Mouse (Mus musculus) heart, postnatal 0 days (tissue): ENCODE results near the gene Rab4a.

ENCODE experiments used
- CTCF ChIP-seq: IDR thresholded peaks from 2 replicates; pipeline ENCODE4 v1.5.1; 2016; ENCODE audit warnings: antibody characterized with exemption, control low read depth, low read depth
- EP300 ChIP-seq: IDR thresholded peaks from 2 replicates; pipeline ENCODE4 v1.6.1; 2016; ENCODE audit warnings: antibody characterized with exemption, low read depth

DNA sequence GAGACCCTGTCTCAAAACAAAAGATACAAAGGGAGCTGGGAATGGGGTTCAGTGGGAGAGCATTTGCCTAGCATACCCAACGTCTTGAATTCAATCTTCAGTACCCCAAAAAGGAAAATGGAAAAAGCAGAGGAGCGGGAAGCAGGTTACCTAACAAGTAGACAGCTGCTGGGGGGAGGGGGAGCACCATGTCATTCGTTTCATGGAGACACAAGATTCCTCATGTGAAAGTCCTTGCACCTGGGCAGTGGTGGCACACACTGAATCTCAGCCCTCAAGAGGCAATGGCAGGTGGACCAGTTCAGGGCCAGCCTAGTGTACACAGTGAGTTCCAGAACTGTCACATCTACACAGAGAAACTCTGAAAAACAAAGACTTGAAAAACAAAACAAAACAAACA is 51.6 kb downstream of the Rab4a start:
- TF ChIP-seq EP300 (no peak), CTCF (no peak)
